Mouse (Mus musculus): ENCODE measurements around the gene Tlx1. TPM values are rescaled to one million over a fixed set of nuclear protein-coding genes. Genes with fewer than 3 reads are reported as not detected.

Tlx1 gene
- polyA plus RNA-seq, 1 experiment, result not detected

DNA sequence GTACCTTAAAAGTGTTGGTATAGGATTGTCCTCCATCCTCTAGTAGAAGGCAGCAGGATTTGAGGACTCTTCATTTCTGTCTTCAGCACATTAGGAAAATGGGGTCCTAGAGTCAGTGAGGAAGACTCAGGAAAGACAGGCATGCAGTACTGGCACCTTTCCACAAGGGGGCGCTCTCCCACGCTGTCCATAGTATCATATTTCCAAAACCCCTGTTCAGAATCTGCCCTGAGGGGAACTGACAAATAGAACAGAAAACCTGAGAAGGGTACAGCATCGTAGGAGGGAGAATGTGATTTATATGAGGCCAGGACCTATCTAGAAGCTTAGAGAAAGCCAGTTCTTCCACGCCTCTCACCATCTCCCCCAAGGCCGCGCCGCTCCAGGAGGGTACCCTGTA, 24.3 kb downstream of the Tlx1 start:
- no peaks in the 10 kb centered on the region for H3K36me3 ChIP-seq (ENCODE audit: control insufficient read depth, insufficient read depth, low read length, poor library complexity, severe bottlenecking)
- no peaks in the 10 kb centered on the region for H3K4me1 ChIP-seq (ENCODE audit: control insufficient read depth, insufficient read depth, low read length)
- H3K9ac ChIP-seq (ENCODE audit: low read depth, poor library complexity, severe bottlenecking), result no peak overlapping the region
- no peak overlapping the region for H3K27ac ChIP-seq (ENCODE audit: insufficient read depth, low read length)
- no peaks in the 10 kb centered on the region for H3K27me3 ChIP-seq (ENCODE audit: control insufficient read depth, insufficient read depth, low read length, poor library complexity, severe bottlenecking)
- H3K4me3 ChIP-seq (ENCODE audit: low read depth, low read length), result no peak overlapping the region
- H3K9me3 ChIP-seq (replicated peaks; ENCODE audit: control insufficient read depth, insufficient read depth, low read length, poor library complexity, severe bottlenecking), result no peaks in the 10 kb centered on the region
- peak; percentile 83 for TF ChIP-seq CTCF (IDR thresholded peaks at IDR 0.05; ENCODE audit: low read depth, low read length)
- no peak for TF ChIP-seq EP300 (IDR thresholded peaks at IDR 0.05; ENCODE audit: insufficient read depth, low read depth, low read length)

DNA sequence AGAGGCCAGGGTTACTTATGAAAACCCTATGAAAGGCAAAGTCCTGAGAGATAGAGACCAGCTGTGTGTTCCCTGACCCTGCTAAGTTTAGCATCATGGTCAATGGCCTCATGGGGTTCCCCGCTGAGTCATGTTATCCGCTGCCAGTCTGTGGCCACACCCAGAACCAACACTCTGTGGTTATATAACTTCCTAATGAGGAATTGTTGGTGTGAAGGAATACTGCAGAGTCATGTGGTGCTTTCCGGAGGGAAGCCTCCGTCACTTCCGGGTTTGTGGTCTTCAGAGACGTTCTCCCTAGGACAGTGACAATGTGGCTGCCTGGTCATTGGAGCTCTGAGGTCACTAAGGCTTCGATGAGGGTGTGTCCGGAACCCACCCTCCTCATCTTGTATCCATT, 25.8 kb downstream of the Tlx1 start:
- TF ChIP-seq POLR2A (IDR thresholded peaks at IDR 0.05; ENCODE audit: insufficient read depth, low read length) (no peak), CTCF (IDR thresholded peaks at IDR 0.05; ENCODE audit: low read depth, low read length) (no peak), EP300 (IDR thresholded peaks at IDR 0.05; ENCODE audit: insufficient read depth, low read depth, low read length) (no peak)
- H3K9ac ChIP-seq (ENCODE audit: low read depth, poor library complexity, severe bottlenecking), result no peak overlapping the region
- H3K27ac ChIP-seq (ENCODE audit: insufficient read depth, low read length), result no peak overlapping the region
- H3K4me3 ChIP-seq (ENCODE audit: low read depth, low read length), result no peak overlapping the region
- H3K36me3 ChIP-seq (ENCODE audit: control insufficient read depth, insufficient read depth, low read length, poor library complexity, severe bottlenecking), result no peaks in the 10 kb centered on the region
- H3K27me3 ChIP-seq (ENCODE audit: control insufficient read depth, insufficient read depth, low read length, poor library complexity, severe bottlenecking), result no peaks in the 10 kb centered on the region
- H3K9me3 ChIP-seq (replicated peaks; ENCODE audit: control insufficient read depth, insufficient read depth, low read length, poor library complexity, severe bottlenecking), result no peaks in the 10 kb centered on the region
- no peaks in the 10 kb centered on the region for H3K4me1 ChIP-seq (ENCODE audit: control insufficient read depth, insufficient read depth, low read length)

DNA sequence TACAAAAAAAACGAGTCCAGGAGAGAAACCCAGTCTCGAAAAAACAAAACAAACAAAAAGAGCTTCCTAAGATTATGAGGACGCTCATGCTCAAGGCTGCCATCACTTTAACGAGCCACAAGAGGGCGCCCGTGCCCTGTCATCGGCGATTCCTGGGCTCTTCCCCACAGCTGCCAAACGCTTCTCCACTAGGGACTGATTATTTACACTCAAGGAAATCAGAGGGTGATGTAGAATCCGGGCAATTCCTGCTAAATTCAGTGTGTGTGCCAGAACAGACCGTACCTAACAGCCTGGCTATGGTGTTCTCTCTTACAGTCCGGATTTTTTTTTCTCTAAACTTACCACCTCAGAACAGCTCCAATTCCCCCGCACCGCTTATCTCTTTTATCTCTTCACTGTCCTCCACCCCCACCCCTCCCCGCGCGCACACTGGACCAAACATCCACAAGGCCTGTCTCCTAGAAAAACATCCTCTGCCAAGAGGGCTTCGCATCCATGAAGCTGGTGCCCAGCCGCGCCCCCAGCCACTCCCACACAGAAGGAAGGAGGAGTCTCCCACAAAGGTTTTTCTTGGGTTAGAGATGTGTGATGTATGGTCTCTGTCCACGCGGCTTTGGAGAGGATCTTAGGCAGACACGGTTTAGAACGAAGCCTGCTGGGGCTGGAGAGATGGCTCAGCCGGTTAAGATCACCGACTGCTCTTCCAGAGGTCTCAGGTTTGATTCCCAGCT, 26.7 kb downstream of the Tlx1 start:
- H3K36me3 ChIP-seq (ENCODE audit: control insufficient read depth, insufficient read depth, low read length, poor library complexity, severe bottlenecking), result no peaks in the 10 kb centered on the region
- H3K9ac ChIP-seq (ENCODE audit: low read depth, poor library complexity, severe bottlenecking), result no peak overlapping the region
- H3K4me3 ChIP-seq (ENCODE audit: low read depth, low read length), result no peak overlapping the region
- no peaks in the 10 kb centered on the region for H3K27me3 ChIP-seq (ENCODE audit: control insufficient read depth, insufficient read depth, low read length, poor library complexity, severe bottlenecking)
- H3K27ac ChIP-seq (ENCODE audit: insufficient read depth, low read length), result no peak overlapping the region
- no peaks in the 10 kb centered on the region for H3K4me1 ChIP-seq (ENCODE audit: control insufficient read depth, insufficient read depth, low read length)
- H3K9me3 ChIP-seq (replicated peaks; ENCODE audit: control insufficient read depth, insufficient read depth, low read length, poor library complexity, severe bottlenecking), result no peaks in the 10 kb centered on the region
- TF ChIP-seq EP300 (IDR thresholded peaks at IDR 0.05; ENCODE audit: insufficient read depth, low read depth, low read length), result no peak
- peak; percentile 87 for TF ChIP-seq CTCF (IDR thresholded peaks at IDR 0.05; ENCODE audit: low read depth, low read length)

DNA sequence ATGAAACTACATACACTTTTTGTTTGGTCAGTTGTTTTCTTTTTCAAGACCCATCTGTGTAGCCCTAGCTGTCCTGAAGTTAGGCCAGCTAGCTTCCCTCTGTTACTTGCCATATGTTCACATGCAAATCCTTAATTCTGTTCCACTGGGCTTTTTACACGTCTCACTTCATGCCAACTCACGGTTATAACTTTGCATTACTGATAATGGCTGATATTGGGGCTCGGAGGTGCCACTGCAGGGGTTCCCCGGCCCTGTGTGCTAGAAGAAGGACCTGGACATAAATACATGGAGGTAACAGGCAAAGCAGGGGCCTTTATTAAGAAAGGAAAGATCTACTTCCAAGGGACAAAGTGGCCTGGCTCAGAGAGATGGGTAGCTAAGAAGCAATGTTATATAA, 29.0 kb downstream of the Tlx1 start:
- Histone ChIP-seq H3K27ac (ENCODE audit: insufficient read depth, low read length) (no peak overlapping the region), H3K36me3 (ENCODE audit: control insufficient read depth, insufficient read depth, low read length, poor library complexity, severe bottlenecking) (no peaks in the 10 kb centered on the region), H3K4me3 (ENCODE audit: low read depth, low read length) (no peak overlapping the region), H3K9ac (ENCODE audit: low read depth, poor library complexity, severe bottlenecking) (no peak overlapping the region), H3K9me3 (replicated peaks; ENCODE audit: control insufficient read depth, insufficient read depth, low read length, poor library complexity, severe bottlenecking) (no peaks in the 10 kb centered on the region), H3K4me1 (ENCODE audit: control insufficient read depth, insufficient read depth, low read length) (no peaks in the 10 kb centered on the region), H3K27me3 (ENCODE audit: control insufficient read depth, insufficient read depth, low read length, poor library complexity, severe bottlenecking) (no peaks in the 10 kb centered on the region)
- TF ChIP-seq POLR2A (IDR thresholded peaks at IDR 0.05; ENCODE audit: insufficient read depth, low read length), result no peak
- TF ChIP-seq EP300 (IDR thresholded peaks at IDR 0.05; ENCODE audit: insufficient read depth, low read depth, low read length), result no peak
- no peak for TF ChIP-seq CTCF (IDR thresholded peaks at IDR 0.05; ENCODE audit: low read depth, low read length)

GRCm38 (mm10) chr19:45180447-45180846, 30.0 kb downstream of the Tlx1 start:
- TF ChIP-seq POLR2A (IDR thresholded peaks at IDR 0.05; ENCODE audit: insufficient read depth, low read length) (no peak), EP300 (IDR thresholded peaks at IDR 0.05; ENCODE audit: insufficient read depth, low read depth, low read length) (no peak), CTCF (IDR thresholded peaks at IDR 0.05; ENCODE audit: low read depth, low read length) (no peak)
- Histone ChIP-seq H3K27me3 (ENCODE audit: control insufficient read depth, insufficient read depth, low read length, poor library complexity, severe bottlenecking) (no peaks in the 10 kb centered on the region), H3K4me3 (ENCODE audit: low read depth, low read length) (no peak overlapping the region), H3K27ac (ENCODE audit: insufficient read depth, low read length) (no peak overlapping the region), H3K4me1 (ENCODE audit: control insufficient read depth, insufficient read depth, low read length) (no peaks in the 10 kb centered on the region), H3K9me3 (replicated peaks; ENCODE audit: control insufficient read depth, insufficient read depth, low read length, poor library complexity, severe bottlenecking) (no peaks in the 10 kb centered on the region), H3K9ac (ENCODE audit: low read depth, poor library complexity, severe bottlenecking) (no peak overlapping the region), H3K36me3 (ENCODE audit: control insufficient read depth, insufficient read depth, low read length, poor library complexity, severe bottlenecking) (no peaks in the 10 kb centered on the region)

GRCm38 (mm10) chr19:45194651-45195050, 44.2 kb downstream of the Tlx1 start:
- no peak overlapping the region for H3K9ac ChIP-seq (ENCODE audit: low read depth, poor library complexity, severe bottlenecking)
- no peak overlapping the region for H3K27ac ChIP-seq (ENCODE audit: insufficient read depth, low read length)
- peaks cover 12% of the 10 kb centered on the region; the same call in 1 of the 2 replicates for H3K9me3 ChIP-seq (replicated peaks; ENCODE audit: control insufficient read depth, insufficient read depth, low read length, poor library complexity, severe bottlenecking)
- H3K4me3 ChIP-seq (ENCODE audit: low read depth, low read length), result no peak overlapping the region
- no peaks in the 10 kb centered on the region for H3K36me3 ChIP-seq (ENCODE audit: control insufficient read depth, insufficient read depth, low read length, poor library complexity, severe bottlenecking)
- TF ChIP-seq POLR2A (IDR thresholded peaks at IDR 0.05; ENCODE audit: insufficient read depth, low read length) (no peak), EP300 (IDR thresholded peaks at IDR 0.05; ENCODE audit: insufficient read depth, low read depth, low read length) (no peak), CTCF (IDR thresholded peaks at IDR 0.05; ENCODE audit: low read depth, low read length) (no peak)
- no peaks in the 10 kb centered on the region for H3K27me3 ChIP-seq (ENCODE audit: control insufficient read depth, insufficient read depth, low read length, poor library complexity, severe bottlenecking)
- H3K4me1 ChIP-seq (ENCODE audit: control insufficient read depth, insufficient read depth, low read length), result no peaks in the 10 kb centered on the region

Data from ES-Bruce4 (cell line).